Mouse (Mus musculus) embryo, embryonic 10 days (tissue): Measurements from ENCODE around the gene Wap.

Experiments used
- DNase-seq: peaks from one replicate; pipeline ENCODE4 v3.0.0-alpha.2; 2015; ENCODE audit warnings: low spot score

Gene Wap

DNA sequence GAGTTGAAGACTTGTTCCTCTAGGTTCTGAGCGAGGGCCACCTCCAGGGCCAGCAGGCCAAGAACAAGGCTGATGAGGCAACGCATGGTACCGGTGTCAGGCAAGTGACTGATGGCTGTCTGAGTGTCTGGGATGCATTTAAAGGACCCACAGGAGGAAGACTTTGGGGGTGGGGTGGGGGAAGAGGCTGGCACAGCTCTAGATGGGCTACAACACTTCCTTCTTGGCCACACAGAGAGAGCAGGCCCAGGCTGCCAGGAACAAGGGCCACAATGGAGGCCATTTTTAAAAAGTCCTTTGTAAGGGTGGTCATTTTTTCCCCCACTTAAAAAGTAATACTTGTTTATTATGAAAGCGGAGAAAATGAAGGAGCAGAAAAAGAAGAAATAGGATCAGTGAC is at the start of gene Wap:
Gene Wap, minus strand, starts transcription at position 101 of the 400 bp plus-strand sequence.
- DNase-seq = no peak

DNA sequence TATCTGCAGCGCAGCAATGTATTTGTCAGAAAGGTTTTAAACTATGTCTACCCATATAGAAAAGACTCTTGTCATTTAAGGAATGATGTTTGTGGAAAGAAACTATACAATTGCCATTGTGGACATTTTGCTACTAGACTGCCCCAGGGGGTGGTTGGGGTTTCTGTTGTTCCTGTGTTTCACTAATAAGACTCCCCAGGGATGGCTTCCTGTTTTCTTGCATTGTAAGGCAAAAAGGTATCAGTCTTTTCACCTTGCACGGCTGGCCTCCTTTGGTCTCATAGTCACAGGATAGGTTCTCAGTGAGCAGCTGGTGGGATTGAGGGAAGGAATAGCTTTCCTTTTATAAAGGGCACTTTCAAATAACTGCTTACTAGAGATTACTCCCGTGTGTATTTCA is 46.3 kb upstream of the Wap start:
- no peak for DNase-seq

DNA sequence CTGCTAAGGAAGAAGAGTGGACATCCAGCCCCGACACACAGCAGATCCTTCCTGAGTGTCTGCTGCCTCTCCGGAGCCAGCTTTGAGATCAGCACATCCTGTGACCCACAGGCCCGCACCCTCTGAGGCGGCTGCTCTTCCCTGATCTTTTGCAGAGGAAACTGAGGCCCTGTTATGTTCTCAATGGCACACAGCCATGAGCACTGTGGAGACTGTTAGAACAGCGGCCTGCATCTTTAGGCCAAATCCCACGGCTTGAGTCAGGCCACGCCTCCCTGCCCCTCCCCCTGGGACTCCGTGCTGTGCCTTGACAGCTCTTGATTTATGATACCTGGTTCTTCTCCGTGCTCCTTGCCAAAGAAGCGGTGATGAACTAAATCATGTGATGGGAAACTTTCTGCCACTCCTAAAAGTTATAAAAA is 42.0 kb upstream of the Wap start:
- peak; percentile 91 for DNase-seq

- DNase-seq = no peak
These were observed 41.4 kb upstream of the Wap start for GRCm38 (mm10) chr11:6679694-6680396.

DNA sequence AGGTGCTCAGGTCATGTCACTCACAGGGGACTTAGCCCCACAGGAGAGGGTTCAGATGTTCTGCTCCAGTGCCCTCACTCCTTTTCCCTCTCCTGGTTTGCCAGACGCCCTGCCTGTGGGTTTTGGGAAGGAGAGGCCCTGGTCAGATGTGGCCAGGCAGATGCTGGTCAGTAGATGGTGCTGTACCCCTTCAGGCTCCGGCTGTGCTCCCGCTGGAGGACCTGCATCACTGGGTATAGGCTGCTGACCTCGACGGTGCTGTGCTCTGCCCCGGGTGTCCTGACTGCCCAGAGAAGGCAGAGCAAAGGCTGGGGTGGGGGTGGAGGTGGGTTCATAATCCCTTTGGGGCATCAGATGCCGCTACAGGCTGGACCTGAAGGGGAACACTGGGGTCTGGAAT is 39.1 kb upstream of the Wap start:
- DNase-seq = peak; percentile 62

- no peak for DNase-seq
These were observed 38.2 kb upstream of the Wap start for GRCm38 (mm10) chr11:6676641-6677040.

- no peak for DNase-seq
These were observed 37.0 kb upstream of the Wap start for GRCm38 (mm10) chr11:6675402-6675801.

DNA sequence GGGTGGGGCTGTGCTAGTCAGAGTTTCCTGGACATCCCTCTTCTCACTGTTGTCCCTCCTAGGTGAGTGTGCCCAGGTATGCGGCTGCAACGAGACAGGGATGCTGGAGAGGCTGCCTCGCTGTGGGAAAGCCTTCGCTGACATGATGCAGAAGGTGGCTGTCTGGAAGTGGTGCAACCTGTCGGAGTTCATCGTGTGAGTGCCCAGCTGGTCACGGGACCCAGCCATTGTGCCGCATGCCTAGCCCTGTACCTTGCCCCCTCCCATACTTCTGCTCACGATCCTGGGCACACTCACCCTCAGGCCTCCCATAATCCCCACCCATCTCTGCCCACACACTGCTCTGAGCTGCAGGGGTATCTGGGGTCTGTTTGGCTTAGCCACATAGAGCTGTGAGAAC is 36.3 kb upstream of the Wap start:
- DNase-seq = no peak

GRCm38 (mm10) chr11:6670826-6671225 is 32.4 kb upstream of the Wap start:
- no peak for DNase-seq

DNA sequence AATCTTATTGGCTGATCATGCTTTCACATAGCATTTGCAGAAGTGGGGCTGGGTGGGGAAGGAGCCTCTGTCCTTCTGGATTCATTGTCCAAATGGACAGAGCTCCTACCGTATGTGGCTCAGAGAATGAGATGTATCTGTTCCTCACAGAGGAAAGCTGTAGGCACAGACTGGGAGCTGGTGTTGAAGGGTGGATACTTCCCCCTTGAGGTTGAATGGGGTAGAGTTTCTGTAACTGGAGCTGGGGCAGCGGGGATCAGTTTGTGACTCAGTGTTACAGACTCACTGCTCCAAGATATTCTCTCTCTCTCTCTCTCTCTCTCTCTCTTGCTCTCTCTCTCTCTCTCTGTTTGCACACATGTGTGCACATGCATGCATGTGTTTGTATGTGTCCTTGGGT is 31.6 kb upstream of the Wap start:
- peak; percentile 32 for DNase-seq

- DNase-seq = peak; percentile 48
These were observed 30.6 kb upstream of the Wap start for GRCm38 (mm10) chr11:6669041-6669440.

DNA sequence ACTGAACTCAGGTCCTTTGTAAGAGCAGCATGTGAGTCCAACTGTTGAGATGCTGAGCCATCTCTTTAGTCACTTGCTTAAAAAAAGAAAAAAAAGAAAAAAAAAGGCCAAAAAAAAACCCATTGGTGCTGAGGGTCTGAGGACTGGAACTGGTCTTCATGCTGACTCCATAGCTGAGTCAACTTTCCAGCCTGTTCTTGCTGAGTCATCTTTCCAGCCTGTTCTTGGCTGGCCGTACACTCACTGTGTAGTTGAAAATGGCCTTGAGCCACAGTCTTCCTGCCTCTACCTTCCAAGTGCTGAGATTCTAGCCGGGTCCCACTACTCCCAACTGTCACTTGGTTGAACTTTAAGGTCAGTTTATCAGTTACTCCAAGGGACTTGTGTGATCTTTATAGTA is 28.2 kb upstream of the Wap start:
- DNase-seq = no peak

GRCm38 (mm10) chr11:6661206-6661605 is 22.8 kb upstream of the Wap start:
- no peak for DNase-seq

GRCm38 (mm10) chr11:6658271-6658670 is 19.8 kb upstream of the Wap start, which contains the start of gene Ramp3:
Ramp3 (plus strand) TSS chr11:6658521.
- peak; percentile 75 for DNase-seq

GRCm38 (mm10) chr11:6654903-6655302 is 16.5 kb upstream of the Wap start:
- DNase-seq = peak; percentile 94

DNA sequence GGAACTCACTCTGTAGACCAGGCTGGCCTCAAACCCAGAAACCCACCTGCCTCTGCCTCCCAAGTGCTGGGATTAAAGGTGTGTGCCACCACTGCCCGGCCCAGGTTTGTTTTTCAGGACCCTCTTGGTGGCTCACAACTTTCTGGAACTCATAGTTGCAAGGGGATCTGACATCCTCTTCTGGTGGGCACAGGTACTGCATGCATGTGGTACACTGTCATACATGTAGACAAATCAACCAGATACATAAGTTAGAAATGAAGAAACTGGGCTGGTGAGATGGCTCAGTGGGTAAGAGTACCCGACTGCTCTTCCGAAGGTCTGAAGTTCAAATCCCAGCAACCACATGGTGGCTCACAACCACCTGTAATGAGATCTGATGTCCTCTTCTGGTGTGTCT is 14.5 kb upstream of the Wap start:
- DNase-seq = peak; percentile 24

DNA sequence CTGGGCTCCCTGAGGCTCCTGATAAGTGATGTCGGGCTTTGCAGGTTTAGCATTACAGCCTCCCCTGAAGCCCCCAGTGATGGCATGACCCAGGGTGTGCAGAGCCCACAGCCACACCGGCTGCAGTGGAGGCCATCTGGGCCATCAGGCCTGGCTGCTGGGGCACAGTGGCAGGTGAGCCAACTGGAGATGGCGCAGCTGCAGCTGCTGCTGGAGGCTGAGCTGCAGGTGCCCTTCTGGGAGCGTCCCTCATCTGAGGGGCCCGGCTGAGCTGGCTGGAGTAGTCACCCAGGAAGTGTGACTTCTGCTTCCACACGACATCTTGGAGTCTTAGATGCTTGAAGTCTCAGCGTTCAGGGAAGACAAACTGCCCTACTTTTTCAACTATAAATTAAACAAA is 12.1 kb upstream of the Wap start:
- DNase-seq = no peak

GRCm38 (mm10) chr11:6647831-6648724 is 9.6 kb upstream of the Wap start:
- no peak for DNase-seq

DNA sequence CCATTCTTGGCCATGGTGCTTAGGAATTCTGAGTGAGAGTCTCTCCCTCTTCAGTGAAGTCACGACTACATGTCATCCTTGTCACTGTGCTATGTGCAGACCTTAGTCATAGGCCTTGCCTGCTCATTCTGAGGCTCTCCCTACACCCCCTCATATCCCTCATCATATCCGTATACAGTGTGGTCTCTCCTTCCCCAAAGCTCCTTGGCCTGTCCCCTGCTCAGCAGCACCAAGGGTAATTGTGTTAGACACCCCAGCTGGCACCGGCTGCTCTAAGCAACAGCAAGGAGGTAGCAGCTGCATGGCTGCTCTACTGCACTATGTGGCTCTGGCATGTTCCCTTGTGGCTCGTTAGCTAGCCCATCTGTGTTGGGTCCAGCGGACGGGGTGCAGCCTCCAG is 6.1 kb upstream of the Wap start:
- DNase-seq = no peak

DNA sequence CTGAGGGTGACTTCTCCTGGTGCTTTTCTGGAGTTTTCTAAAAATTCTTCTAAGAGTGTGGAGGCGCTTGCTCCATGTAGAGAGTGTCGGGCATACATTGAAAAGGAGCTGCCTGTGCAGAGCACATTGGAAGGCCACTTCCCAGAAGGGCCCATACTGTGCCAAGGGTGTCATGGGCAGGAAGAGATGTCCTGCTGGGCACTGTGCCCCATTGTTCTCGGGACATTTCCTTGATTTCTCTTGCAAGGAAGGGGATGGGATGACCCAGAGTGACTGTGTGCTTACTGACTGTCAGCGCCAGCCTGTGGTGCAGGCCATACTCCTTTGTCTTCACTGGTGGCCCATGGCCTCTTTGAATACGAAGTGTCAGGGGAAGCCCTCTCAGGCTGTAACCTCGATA is 635 bp upstream of the Wap start:
- DNase-seq = no peak

- DNase-seq = no peak
These were observed 2.3 kb downstream of the Wap start for GRCm38 (mm10) chr11:6636150-6636549.

DNA sequence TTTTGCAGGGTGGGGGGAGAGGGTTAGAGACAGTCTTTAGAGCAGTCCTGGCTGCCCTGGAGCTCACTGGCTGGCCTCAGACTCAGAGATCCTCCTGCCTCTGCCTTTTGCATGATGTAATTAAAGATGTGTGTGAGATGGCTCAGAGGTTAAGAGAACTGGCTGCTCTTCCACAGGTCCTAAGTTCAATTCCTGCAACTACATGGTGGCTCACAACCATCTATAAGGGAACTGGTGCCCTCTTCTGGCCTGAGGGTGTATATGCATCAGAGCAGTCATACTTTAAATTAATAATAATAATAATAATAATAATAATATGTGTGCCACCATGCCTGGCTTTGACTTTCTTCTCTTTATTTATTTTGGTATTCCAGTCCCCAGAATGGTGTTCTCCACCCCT is 8.8 kb downstream of the Wap start:
- DNase-seq = peak; percentile 42

GRCm38 (mm10) chr11:6628568-6628967 is 9.9 kb downstream of the Wap start:
- peak; percentile 79 for DNase-seq
